Mouse (Mus musculus) layer of hippocampus, adult 8-10 months (tissue): Measurements from ENCODE around the gene Wdr92. TPM values are rescaled to one million over a fixed set of nuclear protein-coding genes. Genes with fewer than 3 reads are reported as not detected.

Source experiments
- DNase-seq, 2 experiments: peaks; one replicate each; pipeline ENCODE4 v3.0.0; 2022; ENCODE audit warnings: low spot score in 2 of 2
- total RNA-seq, 4 experiments: library from RNA; stranded (reverse); gene quantifications; 2 replicates each; pipeline ENCODE4 v1.2.4; 2022

Wdr92 gene
- 10 to 100 TPM in 3 of 4 experiments, 1 to 10 TPM in 1; 9.1 to 11.3 (median 11.0) TPM for total RNA-seq

DNA sequence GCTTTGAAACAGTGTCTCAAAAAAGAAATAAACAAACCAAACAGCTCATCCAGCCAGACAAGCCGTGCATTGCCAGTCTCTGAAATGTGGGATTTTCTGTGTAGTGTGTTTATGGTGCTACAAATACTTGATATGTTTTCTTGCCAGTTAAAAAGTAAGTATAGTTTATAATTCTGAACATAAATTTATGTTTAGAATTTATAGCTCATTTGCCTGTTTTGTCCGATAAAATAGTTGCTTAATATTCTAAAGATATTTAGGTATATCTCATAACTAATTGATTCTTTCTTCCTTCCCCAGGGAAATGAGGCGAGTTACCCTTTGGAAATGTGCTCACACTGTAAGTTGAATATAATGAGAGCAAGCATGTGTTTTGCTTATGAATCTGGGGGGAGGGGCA lies at the start of gene Wdr92:
TSS of gene Wdr92 (plus strand) at position 301 of the 400 bp plus-strand sequence.
- DNase-seq: no peak

DNA sequence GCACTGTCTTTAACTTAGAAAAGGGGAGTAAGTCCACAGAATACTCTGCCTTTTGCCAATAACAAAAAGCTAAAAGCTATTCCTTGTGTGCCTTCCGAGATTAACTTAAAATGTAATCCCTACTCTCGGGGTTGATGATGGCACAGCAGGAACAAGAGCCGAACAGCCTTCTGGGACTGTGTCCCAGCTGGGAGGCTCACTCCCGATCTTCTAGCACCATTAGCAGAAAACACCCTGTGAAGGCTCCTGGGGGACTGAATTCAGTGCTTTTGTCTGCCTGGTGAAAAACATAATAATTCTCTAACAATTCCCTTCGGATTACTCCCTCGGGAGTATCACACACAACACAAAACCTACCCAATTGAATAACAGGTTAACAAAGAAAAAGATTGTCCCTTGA lies 46.3 kb upstream of the Wdr92 start:
- no peak for DNase-seq

DNA sequence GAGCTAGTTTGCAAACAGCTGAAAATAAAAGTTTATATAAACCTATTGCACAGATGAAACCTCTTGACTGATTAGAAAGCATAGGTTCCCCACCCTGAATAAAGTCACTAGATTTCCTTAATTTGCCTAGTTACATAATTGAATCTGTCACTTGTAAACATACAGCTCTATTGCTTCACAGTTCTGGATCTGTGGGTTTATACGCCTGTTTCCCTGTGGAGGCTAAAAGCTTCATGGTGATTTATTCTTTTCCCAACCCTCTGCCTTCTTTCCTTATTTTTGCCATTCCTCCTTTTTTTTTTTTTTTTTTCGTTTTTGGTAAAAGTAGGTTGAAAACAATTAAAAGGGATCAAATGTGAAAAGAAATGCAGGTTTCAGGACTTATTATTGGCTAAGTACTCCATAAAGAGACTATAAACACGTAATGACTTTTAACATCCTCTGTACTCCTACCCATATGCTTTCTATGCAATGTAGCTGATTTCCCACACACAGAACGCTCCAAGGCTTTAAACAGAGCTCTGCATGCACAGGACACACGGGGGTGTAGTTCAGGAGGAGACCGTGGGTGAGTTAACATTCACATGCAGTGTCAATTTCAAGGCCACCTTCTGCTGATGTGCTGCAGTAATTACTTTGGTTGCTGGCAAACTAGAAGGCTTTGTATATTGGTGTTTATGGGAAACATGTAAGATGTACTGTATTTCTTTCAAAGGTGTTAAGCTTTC lies 43.4 kb upstream of the Wdr92 start:
- DNase-seq: no peak

DNA sequence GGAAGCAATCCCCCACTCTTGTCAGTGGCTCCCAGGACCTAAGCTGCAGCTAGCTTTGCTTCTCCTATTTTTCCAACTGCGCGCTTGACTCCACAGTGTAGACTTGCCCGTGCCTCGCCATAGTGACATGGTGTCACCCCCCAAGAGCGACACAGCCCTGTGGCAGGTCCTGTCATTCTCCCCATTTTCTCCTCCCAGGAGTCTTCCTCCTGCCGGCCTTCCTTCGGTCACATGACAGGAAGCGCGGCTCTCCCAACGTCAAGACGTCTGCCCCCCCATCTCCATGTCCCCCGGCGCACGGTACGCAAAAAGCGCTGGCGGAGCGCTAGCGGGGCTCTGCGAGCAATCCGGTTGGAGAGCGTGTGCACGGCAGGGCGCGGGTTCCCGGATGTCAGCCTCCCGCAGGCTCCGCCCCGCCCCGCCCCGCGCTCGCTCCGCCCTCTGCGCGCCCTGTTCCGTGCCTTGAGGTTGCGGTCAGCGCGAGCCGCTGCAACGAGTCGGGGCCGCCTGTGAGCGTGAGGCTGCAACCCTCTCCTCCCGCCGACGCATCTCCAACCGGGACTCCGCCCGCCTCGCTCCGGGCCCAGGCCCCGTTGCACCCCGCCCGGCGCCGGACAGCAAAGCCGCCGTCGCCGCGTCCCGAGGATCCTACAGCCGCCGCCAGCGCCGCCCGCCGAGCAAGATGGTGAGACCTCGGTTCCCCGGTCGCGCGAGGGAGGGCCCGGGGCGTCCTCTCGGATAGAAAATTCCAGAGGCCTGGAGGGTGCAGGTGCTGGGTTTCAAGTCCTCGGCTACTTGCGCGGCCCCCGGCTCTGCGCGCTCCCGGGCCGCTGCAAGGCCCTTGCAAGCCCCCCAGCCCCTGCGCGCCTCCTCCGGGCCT lies 22.8 kb upstream of the Wdr92 start, which contains the start of gene Ppp3r1:
TSS of gene Ppp3r1 (plus strand) at position 406 of the 880 bp plus-strand sequence.
- DNase-seq: peak; percentile 94 to 95

GRCm38 (mm10) chr11:17159738-17160241 lies 22.1 kb upstream of the Wdr92 start:
- DNase-seq: peak; percentile 60 to 72

DNA sequence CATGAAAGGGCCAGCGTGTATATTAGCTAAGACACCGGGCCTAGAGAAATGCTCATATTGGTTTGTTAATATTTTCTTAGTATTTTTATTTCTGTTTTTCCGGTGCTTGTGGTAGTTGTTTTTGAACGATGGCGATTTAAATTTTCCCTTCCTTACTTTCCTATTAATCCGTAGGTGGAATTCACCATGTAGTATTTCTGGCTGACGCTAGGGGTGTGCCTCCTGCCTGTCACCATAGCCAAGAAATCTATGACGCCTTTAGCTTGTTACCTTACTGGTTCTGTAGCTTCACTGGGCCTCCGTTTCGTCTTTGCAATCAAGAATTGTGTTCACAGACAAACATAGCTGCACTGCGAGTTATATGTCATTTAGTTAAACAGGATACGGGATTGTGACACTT lies 21.7 kb upstream of the Wdr92 start:
- peak; percentile 40 to 49 for DNase-seq

- no peak for DNase-seq
Observed at GRCm38 (mm10) chr11:17163956-17164355, 18.0 kb upstream of the Wdr92 start.

DNA sequence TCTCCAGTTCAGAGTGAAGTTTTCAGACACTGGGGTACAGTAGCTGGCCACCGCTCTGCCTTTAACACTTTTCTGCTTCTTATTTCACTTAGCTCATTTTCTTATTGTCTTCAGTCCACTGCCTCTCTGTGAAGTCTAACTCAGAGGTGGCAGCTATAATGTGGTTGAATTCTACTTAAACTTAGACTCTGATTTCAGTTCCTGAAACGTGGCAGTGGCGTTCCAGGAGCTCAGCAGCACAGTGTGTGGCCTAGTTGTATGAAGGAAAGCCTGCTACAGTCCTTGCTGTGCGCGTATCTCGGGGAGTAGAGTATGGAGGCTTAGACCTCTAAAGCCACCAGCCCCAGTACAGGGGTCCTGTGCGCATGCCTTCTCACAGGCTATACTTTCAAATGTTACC lies 15.3 kb upstream of the Wdr92 start:
- DNase-seq: no peak

GRCm38 (mm10) chr11:17169262-17169661 lies 12.6 kb upstream of the Wdr92 start:
- DNase-seq: no peak

DNA sequence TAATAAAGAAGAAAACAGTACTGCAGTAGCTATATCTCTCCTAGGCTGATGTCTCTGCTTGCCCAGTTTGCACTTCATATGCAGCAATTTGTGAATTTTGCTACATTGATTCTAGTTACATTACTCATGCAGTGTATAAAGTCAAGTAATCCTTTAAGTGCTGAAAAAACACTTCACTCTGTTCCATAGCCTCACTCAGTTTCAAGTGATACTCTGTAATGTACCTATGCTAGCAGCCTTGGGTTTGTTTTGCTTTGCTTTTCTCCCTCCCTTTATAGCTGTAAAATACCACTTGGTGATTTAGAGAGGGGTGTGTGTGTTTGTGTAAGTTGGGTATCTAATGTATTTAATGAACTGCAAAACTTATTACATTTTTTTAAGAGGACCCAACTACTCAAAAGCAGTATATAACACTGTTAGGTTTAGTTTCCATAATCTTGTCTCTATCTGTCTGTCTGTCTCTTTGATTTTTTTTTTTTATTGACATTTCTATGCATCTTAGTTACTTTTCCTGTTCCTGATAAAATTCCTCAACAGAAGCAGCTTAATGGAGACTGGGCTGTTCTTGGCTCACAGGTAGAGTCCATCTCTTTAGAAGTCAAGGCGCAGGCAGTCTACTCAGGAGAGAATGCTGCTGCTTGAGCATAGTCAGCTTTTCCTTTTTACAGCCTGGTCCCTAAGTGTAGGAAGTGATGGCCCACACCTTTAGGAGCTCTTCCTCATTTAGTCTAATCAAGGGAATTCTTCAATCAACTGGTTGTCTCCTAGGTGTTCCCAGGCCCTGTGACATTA lies 10.8 kb upstream of the Wdr92 start:
- DNase-seq: no peak

- no peak for DNase-seq
Observed at GRCm38 (mm10) chr11:17172300-17172699, 9.6 kb upstream of the Wdr92 start.

DNA sequence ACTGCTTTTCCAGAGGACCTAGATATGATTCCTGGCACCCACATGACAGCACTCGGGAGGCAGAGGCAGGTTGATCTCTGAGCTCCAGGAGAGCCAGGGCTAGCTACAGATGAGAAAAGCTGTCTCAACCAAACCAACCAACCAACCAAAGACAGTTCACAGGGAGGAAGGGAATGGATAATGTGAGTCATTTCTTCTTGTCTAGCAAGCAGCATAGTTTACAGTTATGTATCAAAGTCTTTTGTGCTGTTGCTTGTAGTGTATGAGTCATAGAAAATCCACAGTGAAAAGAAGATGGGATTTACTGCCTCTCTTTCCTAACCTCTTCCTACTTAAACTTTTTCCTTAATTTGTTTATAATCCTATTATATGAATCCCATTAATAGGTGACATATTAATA lies 5.3 kb upstream of the Wdr92 start:
- DNase-seq: no peak

GRCm38 (mm10) chr11:17180753-17181152 lies 1.2 kb upstream of the Wdr92 start:
- no peak for DNase-seq

DNA sequence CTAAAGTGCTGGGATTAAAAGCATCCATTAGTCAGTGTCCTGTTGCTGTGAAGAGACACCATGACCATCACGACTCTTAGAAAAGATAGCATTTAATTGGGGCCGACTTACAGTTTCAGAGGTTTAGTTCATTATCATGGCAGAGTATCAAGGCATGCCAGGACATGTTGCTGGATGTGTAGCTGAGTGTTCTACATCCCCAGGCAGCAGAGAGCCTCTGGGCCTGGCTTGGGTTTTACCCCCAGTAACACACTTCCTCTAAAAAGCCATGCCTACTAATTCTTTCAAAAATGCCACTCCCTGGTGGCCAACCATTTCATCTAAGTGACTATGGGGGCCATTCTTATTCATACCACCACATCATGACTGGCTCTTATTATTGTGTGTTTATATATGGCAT lies 1.3 kb downstream of the Wdr92 start:
- DNase-seq: no peak

DNA sequence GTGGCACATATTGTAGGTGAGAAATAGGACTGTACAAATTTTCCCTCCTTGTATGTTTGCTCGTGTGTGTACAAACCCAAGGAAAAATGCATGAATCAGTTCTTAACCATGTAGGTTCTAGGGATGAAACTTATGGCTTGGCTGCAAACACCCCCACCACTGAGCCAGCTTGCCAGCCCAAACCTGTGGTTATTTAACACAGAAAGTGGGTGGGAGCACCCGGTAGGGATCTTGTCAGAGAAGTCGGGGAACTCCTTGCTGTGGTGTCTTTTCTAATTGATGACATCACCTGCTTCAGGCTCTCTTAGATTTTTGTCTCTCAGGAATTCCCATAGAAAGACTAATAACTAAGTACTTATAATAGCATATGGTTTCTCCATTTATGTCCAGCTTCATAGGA lies 5.7 kb downstream of the Wdr92 start:
- DNase-seq: no peak

GRCm38 (mm10) chr11:17188786-17189185 lies 6.9 kb downstream of the Wdr92 start:
- no peak for DNase-seq

GRCm38 (mm10) chr11:17192151-17192844 lies 10.4 kb downstream of the Wdr92 start:
- DNase-seq: no peak

- DNase-seq: no peak
Observed at GRCm38 (mm10) chr11:17199170-17199569, 17.3 kb downstream of the Wdr92 start.

- DNase-seq: no peak
Observed at GRCm38 (mm10) chr11:17199840-17200501, 18.1 kb downstream of the Wdr92 start.

GRCm38 (mm10) chr11:17200936-17201335 lies 19.0 kb downstream of the Wdr92 start:
- DNase-seq: no peak
